Mouse (Mus musculus) limb, embryonic 10.5 days (tissue): ENCODE data around the gene E2f3. TPM values are rescaled to one million over a fixed set of nuclear protein-coding genes. Genes with fewer than 3 reads are reported as not detected.
A peak's percentile ranks its signal among the peaks of the same experiment; 100 is the strongest.

ENCODE experiments used
- DNase-seq: peaks from one replicate; pipeline ENCODE4 v3.0.0-alpha.2; 2017; ENCODE audit warnings: low spot score
- H3K27ac ChIP-seq: fragments of 300-500 bp; sonication (generic); 2 replicates; pipeline ENCODE4 v1.5.1; 2016; ENCODE audit warnings: mild to moderate bottlenecking
- H3K27me3 ChIP-seq: fragments of 300-500 bp; sonication (generic); 2 replicates; pipeline ENCODE4 v1.6.1; 2016; ENCODE audit warnings: low read depth, mild to moderate bottlenecking; ENCODE audit not compliant: poor library complexity, severe bottlenecking
- H3K36me3 ChIP-seq: fragments of 300-500 bp; sonication (generic); 2 replicates; pipeline ENCODE4 v1.6.1; 2016; ENCODE audit warnings: mild to moderate bottlenecking, moderate library complexity
- H3K4me1 ChIP-seq: fragments of 300-500 bp; sonication (generic); 2 replicates; pipeline ENCODE4 v1.6.1; 2016
- H3K4me3 ChIP-seq: fragments of 300-500 bp; sonication (generic); 2 replicates; pipeline ENCODE4 v1.5.1; 2016; ENCODE audit warnings: mild to moderate bottlenecking, moderate library complexity
- H3K9me3 ChIP-seq: fragments of 300-500 bp; sonication (generic); replicated peaks from 2 replicates; pipeline ENCODE4 v1.6.1; 2016; ENCODE audit warnings: mild to moderate bottlenecking
- WGBS: fragments of 180-500 bp; shearing (Covaris S2); methylation state at CpG from one replicate; pipeline ENCODE4 v1.1.7; 2016; 5-methylcytosine and 5-hydroxymethylcytosine counted together
- polyA plus RNA-seq: library from polyadenylated mRNA; unstranded; fragments of >200 nt; fragmentation: Nextera tagmentation; extraction: Ambion mirVana; gene quantifications from 2 replicates; pipeline ENCODE4 v1.2.1, GENCODE M21; 2016

Gene E2f3
- polyA plus RNA-seq, 1 experiment from 2014 or later = 23.2 TPM

- no peaks in the 10 kb centered on the region; the same call in 1 of the 2 replicates for H3K9me3 ChIP-seq
- no peak overlapping the region for H3K4me3 ChIP-seq
- peaks cover 57% of the 10 kb centered on the region for H3K36me3 ChIP-seq
- H3K27ac ChIP-seq = no peak overlapping the region
- H3K27me3 ChIP-seq = no peaks in the 10 kb centered on the region
- DNase-seq = no peak
- WGBS = 96% methylated on average over 1 of the region's 1 CpGs
- no peaks in the 10 kb centered on the region for H3K4me1 ChIP-seq
Observed at GRCm38 (mm10) chr13:29903341-29903740, 82.5 kb downstream of the E2f3 start.

DNA sequence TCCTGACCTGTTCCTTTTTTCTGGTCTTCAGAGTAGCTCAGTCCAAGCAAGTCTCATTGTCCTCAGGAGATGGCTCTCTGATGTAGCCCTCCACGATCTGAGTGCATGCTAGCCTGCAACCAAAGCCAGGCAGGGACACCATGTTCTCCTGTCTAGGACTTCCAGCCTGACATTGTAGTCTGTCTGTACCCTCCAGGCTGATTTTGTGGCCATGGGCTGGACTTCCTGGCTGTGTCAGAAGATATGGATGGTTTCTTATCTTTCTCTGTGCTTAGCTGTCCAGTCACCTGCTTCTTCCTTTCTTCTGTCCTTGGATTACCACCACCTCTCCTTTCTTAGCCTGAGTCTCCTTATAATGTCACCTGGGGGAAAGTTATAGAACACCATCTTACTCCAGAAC lies 83.2 kb downstream of the E2f3 start:
- peaks cover 51% of the 10 kb centered on the region for H3K36me3 ChIP-seq
- peaks cover 2% of the 10 kb centered on the region; the same call in 1 of the 2 replicates for H3K9me3 ChIP-seq
- 93% methylated on average over 1 of the region's 1 CpGs for WGBS
- H3K4me1 ChIP-seq = no peaks in the 10 kb centered on the region
- no peak overlapping the region for H3K4me3 ChIP-seq
- no peaks in the 10 kb centered on the region for H3K27me3 ChIP-seq
- no peak for DNase-seq
- H3K27ac ChIP-seq = no peak overlapping the region

DNA sequence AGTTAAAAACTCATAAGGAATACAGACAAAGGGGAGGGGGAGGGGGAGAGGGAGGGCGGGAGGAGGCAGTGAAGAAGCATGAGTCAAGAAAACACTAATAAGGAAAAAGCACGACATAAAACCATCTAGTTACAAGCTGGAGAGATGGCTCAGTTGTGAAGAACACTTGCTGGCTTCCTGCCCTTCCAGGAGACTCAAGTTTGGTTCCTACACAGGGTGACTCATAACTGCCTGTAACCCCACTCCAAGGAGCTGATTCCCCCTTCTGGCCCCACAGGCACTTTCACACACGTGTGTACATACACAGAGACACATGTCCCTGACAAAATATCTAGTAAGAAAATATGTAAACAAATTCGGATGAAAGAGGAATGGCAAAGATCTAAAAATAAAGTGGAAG lies 84.2 kb downstream of the E2f3 start:
- H3K4me3 ChIP-seq = no peak overlapping the region
- H3K27ac ChIP-seq = no peak overlapping the region
- 83% methylated on average over 4 of the region's 4 CpGs for WGBS
- H3K9me3 ChIP-seq = peaks cover 4% of the 10 kb centered on the region; the same call in 1 of the 2 replicates
- H3K27me3 ChIP-seq = no peaks in the 10 kb centered on the region
- peaks cover 40% of the 10 kb centered on the region for H3K36me3 ChIP-seq
- H3K4me1 ChIP-seq = no peaks in the 10 kb centered on the region
- no peak for DNase-seq

GRCm38 (mm10) chr13:29866780-29867179 lies 119.1 kb downstream of the E2f3 start:
- Histone ChIP-seq H3K9me3 (no peaks in the 10 kb centered on the region), H3K36me3 (no peaks in the 10 kb centered on the region), H3K4me3 (no peak overlapping the region), H3K27ac (no peak overlapping the region), H3K27me3 (no peaks in the 10 kb centered on the region), H3K4me1 (no peaks in the 10 kb centered on the region)
- 93% methylated on average over 3 of the region's 3 CpGs for WGBS
- no peak for DNase-seq

GRCm38 (mm10) chr13:29864331-29864730 lies 121.5 kb downstream of the E2f3 start:
- WGBS = 85% methylated on average over 6 of the region's 6 CpGs
- no peak for DNase-seq
- no peaks in the 10 kb centered on the region for H3K4me1 ChIP-seq
- H3K9me3 ChIP-seq = no peaks in the 10 kb centered on the region
- H3K27me3 ChIP-seq = no peaks in the 10 kb centered on the region
- H3K4me3 ChIP-seq = no peak overlapping the region
- no peaks in the 10 kb centered on the region for H3K36me3 ChIP-seq
- H3K27ac ChIP-seq = peak overlapping the region; percentile 7; the same call in 1 of the 2 replicates

- Histone ChIP-seq H3K27ac (no peak overlapping the region), H3K4me1 (no peaks in the 10 kb centered on the region), H3K36me3 (no peaks in the 10 kb centered on the region), H3K4me3 (no peak overlapping the region), H3K9me3 (no peaks in the 10 kb centered on the region), H3K27me3 (no peaks in the 10 kb centered on the region)
- 74% methylated on average over 2 of the region's 2 CpGs for WGBS
- DNase-seq = no peak
Observed at GRCm38 (mm10) chr13:29860087-29860486, 125.8 kb downstream of the E2f3 start.

DNA sequence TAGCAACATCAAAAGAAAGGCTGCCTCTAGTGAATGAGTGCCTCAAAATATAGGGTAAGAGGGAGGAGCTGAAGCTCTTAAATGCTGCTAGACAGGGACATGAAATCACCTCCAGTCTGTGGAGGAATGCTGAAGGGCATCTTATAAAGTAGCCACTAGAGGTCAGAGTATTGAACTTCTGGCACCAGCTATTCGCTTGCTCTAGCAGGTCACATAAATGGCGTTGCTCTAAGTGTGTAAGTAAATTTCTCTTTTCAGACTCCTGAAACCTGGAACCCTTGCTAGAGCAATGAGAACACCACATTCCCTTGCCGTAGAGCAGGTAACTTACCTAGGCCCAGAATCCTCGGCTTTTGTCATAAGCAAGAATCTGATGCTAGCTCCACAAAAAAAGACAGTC lies 128.4 kb downstream of the E2f3 start:
- DNase-seq = peak; percentile 31
- WGBS = 22% methylated on average over 4 of the region's 4 CpGs
- Histone ChIP-seq H3K4me1 (peaks cover 10% of the 10 kb centered on the region; the same call in 1 of the 2 replicates), H3K27me3 (no peaks in the 10 kb centered on the region), H3K36me3 (peaks cover 6% of the 10 kb centered on the region), H3K9me3 (no peaks in the 10 kb centered on the region), H3K4me3 (no peak overlapping the region), H3K27ac (no peak overlapping the region)

Other genes with a start within 250 kb of the E2f3 start
- 33.3 and 34.8 TPM in 2 replicates for gene Cdkal1, start 130.4 kb downstream of the E2f3 start, polyA plus RNA-seq
- 3.7 and 4.3 TPM in 2 replicates for gene Mboat1, start 150.4 kb upstream of the E2f3 start, polyA plus RNA-seq